Mouse (Mus musculus) liver, embryonic 13.5 days (tissue): ENCODE data around the gene Gm10837. TPM values are rescaled to one million over a fixed set of nuclear protein-coding genes. Genes with fewer than 3 reads are reported as not detected.

Experiments used
- ATAC-seq: fragments of 200-750 bp; cut with Nextera tagmentation; 2 replicates; pipeline ENCODE4 v1.8.0; 2017; ENCODE audit warnings: low read depth, mild to moderate bottlenecking, moderate number of reproducible peaks, moderate library complexity
- DNase-seq: peaks from one replicate; pipeline ENCODE4 v3.0.0; 2022
- H3K27ac ChIP-seq: fragments of 300-500 bp; sonication (generic); 2 replicates; pipeline ENCODE4 v1.5.1; 2015; ENCODE audit warnings: moderate library complexity, mild to moderate bottlenecking, inconsistent platforms
- H3K27me3 ChIP-seq: fragments of 300-500 bp; sonication (generic); 2 replicates; pipeline ENCODE4 v1.6.1; 2015; ENCODE audit warnings: mild to moderate bottlenecking, inconsistent platforms
- H3K36me3 ChIP-seq: fragments of 300-500 bp; sonication (generic); 2 replicates; pipeline ENCODE4 v1.6.1; 2015; ENCODE audit warnings: mild to moderate bottlenecking, inconsistent platforms
- H3K4me1 ChIP-seq: fragments of 300-500 bp; sonication (generic); replicated peaks from 2 replicates; pipeline ENCODE4 v1.6.1; 2015; ENCODE audit warnings: inconsistent platforms
- H3K4me2 ChIP-seq: fragments of 300-500 bp; sonication (generic); 2 replicates; pipeline ENCODE4 v1.6.1; 2015; ENCODE audit warnings: inconsistent platforms, mild to moderate bottlenecking, moderate library complexity
- H3K4me3 ChIP-seq: fragments of 300-500 bp; sonication (generic); replicated peaks from 2 replicates; pipeline ENCODE4 v1.5.1; 2015; ENCODE audit warnings: mild to moderate bottlenecking, inconsistent platforms
- H3K9ac ChIP-seq: fragments of 300-500 bp; sonication (generic); 2 replicates; pipeline ENCODE4 v1.6.1; 2015; ENCODE audit warnings: mild to moderate bottlenecking, inconsistent platforms
- H3K9me3 ChIP-seq: fragments of 300-500 bp; sonication (generic); replicated peaks from 2 replicates; pipeline ENCODE4 v1.6.1; 2016; ENCODE audit warnings: inconsistent platforms
- WGBS: fragments of 180-500 bp; shearing (Covaris S2); methylation state at CpG from one replicate; pipeline ENCODE4 v1.1.7; 2015; ENCODE audit not compliant: insufficient replicate concordance; 5-methylcytosine and 5-hydroxymethylcytosine counted together
- polyA plus RNA-seq: library from polyadenylated mRNA; unstranded; fragments of >200 nt; fragmentation: Nextera tagmentation; extraction: Ambion mirVana; gene quantifications from 2 replicates; pipeline ENCODE4 v1.2.1, GENCODE M21; 2015

The Gm10837 gene
- polyA plus RNA-seq, 1 experiment from 2014 or later: not detected

DNA sequence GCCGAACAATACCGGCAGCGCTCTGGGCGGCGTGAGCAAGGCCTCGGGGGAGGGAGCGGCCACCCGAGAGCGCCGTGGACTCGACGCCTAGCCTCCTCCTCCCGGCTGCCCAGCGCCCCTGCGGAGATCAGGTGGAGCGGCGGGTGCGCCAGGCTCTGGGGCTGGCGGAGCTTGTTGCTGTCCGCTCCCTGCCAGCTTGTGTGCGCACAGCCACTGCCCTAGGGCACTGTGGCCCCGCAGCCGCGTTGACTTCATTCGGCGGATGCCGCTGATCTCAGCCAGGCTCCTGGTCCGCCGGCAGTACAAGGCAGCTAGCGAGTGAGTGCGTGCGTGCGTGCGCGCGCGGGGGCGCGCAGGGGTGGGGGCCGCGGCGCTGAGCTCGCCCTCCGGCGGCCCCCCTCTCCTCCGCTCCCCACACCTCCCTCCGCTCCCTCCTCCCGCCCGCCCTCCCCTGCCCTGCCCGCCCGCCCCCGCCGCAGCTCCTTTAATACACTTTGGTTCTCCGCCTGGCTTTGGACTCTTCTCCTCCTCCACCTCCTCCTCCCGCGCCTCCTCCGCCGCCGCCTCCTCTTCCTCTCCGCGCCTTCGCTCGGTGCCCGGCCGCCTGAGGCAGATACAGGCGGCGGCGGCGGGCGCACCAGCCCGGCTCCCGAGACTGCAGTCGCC lies 15.4 kb upstream of the Gm10837 start, which contains the start of gene Zic2:
Gene Zic2 (plus strand): TSS at position 545 of the 666 bp plus-strand sequence.
- DNase-seq (no peak), ATAC-seq (0 out of 2 replicates have a peak, but pooled peaks have one; percentile 47)
- H3K27me3 ChIP-seq: peaks cover 99% of the 10 kb centered on the region
- whole genome bisulfite sequencing: under 1% methylated on average over 34 of the region's 73 CpGs
- peak within 1 kb of the TSS; percentile 38 for H3K4me3 ChIP-seq
- no peaks in the 10 kb centered on the region for H3K9me3 ChIP-seq
- no peak within 1 kb of the TSS for H3K9ac ChIP-seq
- peak within 1 kb of the TSS; percentile 57 for H3K4me2 ChIP-seq
- H3K27ac ChIP-seq: no peak within 1 kb of the TSS
- H3K4me1 ChIP-seq: peaks cover 15% of the 10 kb centered on the region
- H3K36me3 ChIP-seq: no peaks in the 10 kb centered on the region

DNA sequence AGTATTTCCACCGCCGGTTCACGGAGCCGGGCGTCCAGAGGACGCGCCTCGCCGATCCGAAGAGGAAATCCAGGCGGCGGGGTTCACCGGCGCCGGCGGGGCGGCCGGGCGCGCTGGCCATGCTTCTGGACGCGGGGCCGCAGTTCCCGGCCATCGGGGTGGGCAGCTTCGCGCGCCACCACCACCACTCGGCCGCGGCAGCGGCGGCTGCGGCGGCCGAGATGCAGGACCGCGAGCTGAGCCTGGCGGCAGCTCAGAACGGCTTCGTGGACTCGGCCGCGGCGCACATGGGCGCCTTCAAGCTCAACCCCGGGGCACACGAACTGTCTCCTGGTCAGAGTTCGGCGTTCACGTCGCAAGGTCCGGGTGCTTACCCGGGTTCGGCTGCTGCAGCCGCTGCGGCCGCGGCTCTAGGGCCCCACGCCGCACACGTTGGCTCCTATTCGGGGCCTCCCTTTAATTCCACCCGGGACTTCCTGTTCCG lies 14.8 kb upstream of the Gm10837 start:
- Histone ChIP-seq H3K9ac (no peak overlapping the region), H3K36me3 (no peaks in the 10 kb centered on the region), H3K4me1 (peaks cover 15% of the 10 kb centered on the region), H3K27me3 (peaks cover 99% of the 10 kb centered on the region), H3K4me2 (peak overlapping the region; percentile 57), H3K9me3 (no peaks in the 10 kb centered on the region), H3K4me3 (peak overlapping the region; percentile 38), H3K27ac (no peak overlapping the region)
- DNase-seq (no peak), ATAC-seq (no peak)
- WGBS: under 1% methylated on average over 59 of the region's 65 CpGs

DNA sequence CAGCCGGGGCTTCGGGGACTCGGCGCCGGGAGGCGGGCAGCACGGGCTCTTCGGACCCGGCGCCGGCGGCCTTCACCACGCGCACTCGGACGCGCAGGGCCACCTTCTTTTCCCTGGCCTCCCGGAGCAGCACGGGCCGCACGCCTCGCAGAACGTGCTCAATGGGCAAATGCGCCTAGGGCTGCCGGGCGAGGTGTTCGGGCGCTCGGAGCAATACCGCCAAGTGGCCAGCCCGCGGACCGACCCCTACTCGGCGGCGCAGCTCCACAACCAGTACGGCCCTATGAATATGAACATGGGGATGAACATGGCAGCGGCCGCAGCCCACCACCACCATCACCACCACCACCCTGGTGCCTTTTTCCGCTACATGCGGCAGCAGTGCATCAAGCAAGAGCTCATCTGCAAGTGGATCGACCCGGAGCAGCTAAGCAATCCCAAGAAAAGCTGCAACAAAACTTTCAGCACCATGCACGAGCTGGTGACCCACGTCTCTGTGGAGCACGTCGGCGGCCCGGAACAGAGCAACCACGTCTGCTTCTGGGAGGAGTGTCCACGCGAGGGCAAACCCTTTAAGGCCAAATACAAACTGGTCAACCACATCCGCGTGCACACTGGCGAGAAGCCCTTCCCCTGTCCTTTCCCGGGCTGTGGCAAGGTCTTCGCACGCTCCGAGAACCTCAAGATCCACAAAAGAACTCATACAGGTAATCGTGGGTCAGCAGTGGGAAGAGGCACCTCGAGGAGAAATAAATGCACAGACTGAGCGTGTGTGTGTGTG lies 14.2 kb upstream of the Gm10837 start:
- Histone ChIP-seq H3K4me3 (peak overlapping the region; percentile 38), H3K4me2 (peak overlapping the region; percentile 57), H3K36me3 (no peaks in the 10 kb centered on the region), H3K9ac (no peak overlapping the region), H3K4me1 (peaks cover 15% of the 10 kb centered on the region), H3K9me3 (no peaks in the 10 kb centered on the region), H3K27ac (no peak overlapping the region), H3K27me3 (peaks cover 99% of the 10 kb centered on the region)
- ATAC-seq (no peak), DNase-seq (no peak)
- 2% methylated on average over 62 of the region's 62 CpGs for WGBS

DNA sequence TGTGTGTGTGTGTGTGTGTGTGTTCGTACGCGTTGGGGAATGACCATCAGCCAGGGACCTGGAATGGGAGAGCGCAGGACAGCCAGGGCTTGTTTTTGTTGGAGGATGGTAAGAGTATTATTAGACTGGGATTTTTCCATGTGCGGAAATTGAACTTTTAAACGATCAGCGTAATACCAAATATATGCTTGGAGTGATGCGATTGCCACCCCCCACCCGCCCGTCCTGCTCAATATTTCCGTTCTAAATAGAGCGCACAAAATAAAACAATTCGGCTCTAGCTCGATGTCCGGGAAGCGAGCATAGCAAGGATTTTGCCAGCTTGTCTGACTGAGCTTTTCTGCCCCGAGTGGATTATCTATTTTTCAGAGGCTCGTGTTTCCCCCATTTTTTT lies 13.6 kb upstream of the Gm10837 start:
- 3% methylated on average over 18 of the region's 18 CpGs for WGBS
- ATAC-seq (no peak), DNase-seq (no peak)

DNA sequence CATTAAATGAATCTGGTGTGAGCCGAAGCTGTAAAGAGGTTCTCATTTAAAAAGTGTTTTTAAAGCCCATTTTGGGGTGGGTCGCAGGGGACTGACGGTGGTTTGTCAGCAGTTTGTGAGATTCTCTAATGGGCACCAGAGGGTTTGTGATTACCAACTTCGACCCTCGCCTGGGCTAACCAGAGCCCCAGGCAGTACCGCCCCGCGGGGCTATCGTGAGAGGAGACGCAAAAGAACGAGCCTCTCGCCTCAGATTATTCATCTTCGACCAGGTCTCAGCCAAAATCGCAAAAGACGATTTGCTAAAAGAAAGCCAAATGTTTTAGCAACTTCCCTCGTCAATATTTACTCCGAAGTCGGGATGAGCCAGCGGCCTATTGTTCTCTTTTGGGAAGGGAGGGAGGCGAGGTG lies 13.1 kb upstream of the Gm10837 start:
- no peaks in the 10 kb centered on the region for H3K9me3 ChIP-seq
- H3K36me3 ChIP-seq: no peaks in the 10 kb centered on the region
- ATAC-seq: no peak
- no peak overlapping the region for H3K9ac ChIP-seq
- H3K27me3 ChIP-seq: peaks cover 99% of the 10 kb centered on the region
- H3K27ac ChIP-seq: no peak overlapping the region
- WGBS: 2% methylated on average over 20 of the region's 20 CpGs
- peaks cover 15% of the 10 kb centered on the region for H3K4me1 ChIP-seq
- no peak for DNase-seq
- no peak overlapping the region for H3K4me3 ChIP-seq
- no peak overlapping the region for H3K4me2 ChIP-seq

More for the DNA sequence above, 13.6 kb upstream of the Gm10837 start:
- H3K27ac ChIP-seq: no peak overlapping the region
- no peaks in the 10 kb centered on the region for H3K36me3 ChIP-seq
- no peak overlapping the region for H3K9ac ChIP-seq
- no peaks in the 10 kb centered on the region for H3K9me3 ChIP-seq
- H3K4me3 ChIP-seq: no peak overlapping the region
- peaks cover 99% of the 10 kb centered on the region for H3K27me3 ChIP-seq
- peaks cover 15% of the 10 kb centered on the region for H3K4me1 ChIP-seq
- no peak overlapping the region for H3K4me2 ChIP-seq

DNA sequence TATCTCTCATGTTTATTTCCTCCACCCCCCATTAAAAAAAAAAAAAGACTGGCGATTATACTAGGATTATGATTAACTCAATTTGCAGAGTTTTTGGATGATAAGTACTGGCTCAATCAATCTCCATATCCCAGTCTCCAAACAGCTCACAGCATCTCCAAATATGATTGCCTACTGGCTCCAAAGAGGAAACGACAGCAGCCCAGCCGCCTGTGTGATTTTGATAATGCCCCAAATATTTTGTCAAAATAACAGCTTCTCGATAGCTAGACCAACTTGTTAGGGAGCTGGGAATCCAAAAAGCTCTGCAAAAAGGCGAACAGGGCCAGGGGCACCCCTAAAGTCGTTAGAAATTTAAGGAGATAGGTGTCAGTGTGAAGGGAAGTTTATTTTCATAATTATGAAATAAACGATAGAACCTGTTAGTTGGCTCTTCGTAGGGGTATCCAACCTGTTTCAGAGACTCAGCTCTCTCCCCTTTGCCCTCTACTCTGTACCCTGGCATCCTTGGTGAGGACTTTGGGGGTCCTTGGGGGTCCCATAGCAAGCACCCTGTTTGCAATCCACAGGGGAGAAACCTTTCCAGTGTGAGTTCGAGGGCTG lies 12.3 kb upstream of the Gm10837 start:
- Histone ChIP-seq H3K27ac (no peak overlapping the region), H3K36me3 (no peaks in the 10 kb centered on the region), H3K9me3 (no peaks in the 10 kb centered on the region), H3K27me3 (peaks cover 99% of the 10 kb centered on the region), H3K4me2 (no peak overlapping the region), H3K9ac (no peak overlapping the region), H3K4me3 (no peak overlapping the region), H3K4me1 (peaks cover 15% of the 10 kb centered on the region)
- WGBS: 2% methylated on average over 9 of the region's 9 CpGs
- DNase-seq (no peak), ATAC-seq (no peak)

DNA sequence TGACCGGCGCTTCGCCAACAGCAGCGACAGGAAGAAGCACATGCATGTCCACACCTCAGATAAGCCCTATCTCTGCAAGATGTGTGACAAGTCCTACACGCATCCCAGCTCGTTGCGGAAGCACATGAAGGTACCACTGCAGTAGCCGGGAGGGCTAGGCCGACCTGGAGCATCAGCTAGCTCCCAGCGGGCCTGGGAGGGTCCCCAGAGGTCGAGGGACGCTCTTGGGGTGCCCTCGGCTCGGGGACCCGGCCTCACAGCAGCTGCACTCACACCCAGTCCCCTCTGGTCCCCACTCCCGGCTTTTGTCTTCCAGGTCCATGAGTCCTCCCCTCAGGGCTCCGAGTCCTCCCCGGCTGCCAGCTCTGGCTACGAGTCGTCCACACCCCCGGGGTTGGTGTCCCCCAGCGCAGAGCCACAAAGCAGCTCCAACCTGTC lies 11.8 kb upstream of the Gm10837 start:
- Histone ChIP-seq H3K9ac (no peak overlapping the region), H3K4me1 (peaks cover 15% of the 10 kb centered on the region), H3K27ac (no peak overlapping the region), H3K27me3 (peaks cover 99% of the 10 kb centered on the region), H3K4me3 (no peak overlapping the region), H3K9me3 (no peaks in the 10 kb centered on the region), H3K4me2 (no peak overlapping the region), H3K36me3 (no peaks in the 10 kb centered on the region)
- DNase-seq: no peak
- no peak; the same call in 1 of the 2 replicates for ATAC-seq
- 2% methylated on average over 22 of the region's 22 CpGs for WGBS

DNA sequence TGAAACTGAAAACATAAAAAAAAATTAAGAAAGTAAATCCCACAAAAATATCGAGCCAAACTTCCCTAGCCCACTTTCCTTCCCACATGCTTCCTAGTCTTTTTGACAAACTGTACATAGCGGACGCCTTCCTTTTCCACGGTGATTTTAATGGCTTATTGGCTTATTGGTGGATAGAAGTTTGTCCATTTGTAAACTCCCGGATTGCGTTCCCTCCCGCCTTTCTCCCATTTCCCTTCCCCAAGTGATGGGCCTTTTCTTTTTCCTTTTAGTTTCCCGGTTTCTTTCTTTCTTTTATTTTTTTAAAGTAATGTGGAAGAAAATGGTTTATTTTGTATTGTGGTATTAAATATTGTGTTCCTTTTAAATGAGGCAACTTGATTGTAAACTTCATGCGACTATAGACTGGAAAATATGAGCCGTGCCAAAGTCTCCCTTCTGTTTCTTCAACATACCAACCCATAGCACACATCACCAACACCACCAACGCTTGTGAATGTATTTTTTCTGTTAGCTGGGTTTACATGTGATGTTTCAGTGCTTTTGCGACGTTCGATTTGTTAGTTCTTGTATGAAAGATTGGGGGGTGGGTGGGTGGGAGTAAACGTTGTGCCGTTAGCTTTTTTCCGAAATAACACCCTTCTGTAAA lies 10.8 kb upstream of the Gm10837 start:
- 28% methylated on average over 17 of the region's 17 CpGs for WGBS
- no peak overlapping the region for H3K4me3 ChIP-seq
- no peak overlapping the region for H3K4me2 ChIP-seq
- H3K27me3 ChIP-seq: peaks cover 99% of the 10 kb centered on the region
- peaks cover 13% of the 10 kb centered on the region for H3K4me1 ChIP-seq
- no peak for DNase-seq
- H3K9ac ChIP-seq: no peak overlapping the region
- no peaks in the 10 kb centered on the region for H3K9me3 ChIP-seq
- no peaks in the 10 kb centered on the region for H3K36me3 ChIP-seq
- no peak overlapping the region for H3K27ac ChIP-seq
- ATAC-seq: no peak

DNA sequence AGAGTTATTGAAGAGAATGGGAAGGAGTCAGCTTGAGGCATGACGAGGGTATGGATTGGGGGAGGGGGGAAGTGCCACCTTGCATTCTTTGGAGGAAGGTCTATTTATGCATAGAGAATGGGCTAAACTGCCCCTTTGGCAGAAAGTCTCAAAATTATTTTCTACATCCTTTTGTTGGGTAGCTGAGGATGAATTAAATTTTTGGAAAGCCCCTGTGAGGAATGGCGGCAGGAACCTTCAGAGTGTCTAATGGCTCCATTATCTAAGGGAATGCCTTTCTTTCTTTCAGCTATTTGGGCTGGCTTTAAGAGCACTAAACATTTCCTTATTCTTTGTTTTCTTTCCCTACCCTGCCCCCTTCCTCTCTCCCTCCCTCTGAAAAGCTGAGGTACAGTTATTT lies 10.0 kb upstream of the Gm10837 start:
- no peak for DNase-seq
- Histone ChIP-seq H3K27ac (no peak overlapping the region), H3K4me1 (peaks cover 6% of the 10 kb centered on the region), H3K9ac (no peak overlapping the region), H3K27me3 (peaks cover 99% of the 10 kb centered on the region), H3K4me2 (no peak overlapping the region), H3K9me3 (no peaks in the 10 kb centered on the region), H3K36me3 (no peaks in the 10 kb centered on the region), H3K4me3 (no peak overlapping the region)
- 3% methylated on average over 2 of the region's 2 CpGs for WGBS
- no peak for ATAC-seq

DNA sequence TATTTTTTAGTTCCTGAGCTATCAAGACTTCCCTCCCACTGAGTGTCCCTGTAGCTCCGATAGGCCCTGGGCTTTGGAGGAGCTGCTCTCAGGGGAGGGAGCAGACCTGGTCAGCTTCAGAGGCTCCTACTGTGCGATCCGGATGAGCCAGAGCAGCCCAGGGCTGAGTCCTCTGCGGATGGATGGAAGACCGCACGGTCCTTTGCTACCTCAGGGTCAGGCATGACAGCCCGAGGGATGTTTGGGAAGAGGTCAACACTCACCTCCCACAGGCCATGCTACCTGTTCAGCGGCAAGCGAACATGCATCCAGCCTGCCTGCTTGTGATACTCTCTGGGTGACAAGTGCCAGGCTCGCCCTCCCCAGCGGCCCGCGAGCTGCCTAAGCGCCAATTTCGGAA lies 9.2 kb upstream of the Gm10837 start:
- no peaks in the 10 kb centered on the region for H3K4me1 ChIP-seq
- H3K4me3 ChIP-seq: no peak overlapping the region
- no peaks in the 10 kb centered on the region for H3K9me3 ChIP-seq
- no peaks in the 10 kb centered on the region for H3K36me3 ChIP-seq
- no peak overlapping the region for H3K27ac ChIP-seq
- no peak overlapping the region for H3K9ac ChIP-seq
- 6% methylated on average over 15 of the region's 15 CpGs for WGBS
- no peak overlapping the region for H3K4me2 ChIP-seq
- ATAC-seq: no peak
- no peak for DNase-seq
- peaks cover 99% of the 10 kb centered on the region for H3K27me3 ChIP-seq
